Mouse (Mus musculus) intestine, embryonic 15.5 days (tissue): ENCODE measurements at regions not wholly inside any gene's neighbourhood (a gene's known extent, or its start where the extent isn't known, plus 50 kb on each side); places are given as distances from the start of the nearest gene placed in this dataset.

Experiments used
- ATAC-seq: fragments of 200-750 bp; cut with Nextera tagmentation; 2 replicates; pipeline ENCODE4 v1.8.0; 2017; ENCODE audit warnings: moderate TSS enrichment, moderate library complexity
- H3K27ac ChIP-seq: fragments of 300-500 bp; sonication (generic); 2 replicates; pipeline ENCODE4 v1.5.1; 2015; ENCODE audit warnings: mild to moderate bottlenecking, inconsistent platforms
- H3K27me3 ChIP-seq: fragments of 300-500 bp; sonication (generic); replicated peaks from 2 replicates; pipeline ENCODE4 v1.6.1; 2015; ENCODE audit warnings: inconsistent platforms
- H3K36me3 ChIP-seq: fragments of 300-500 bp; sonication (generic); 2 replicates; pipeline ENCODE4 v1.6.1; 2015; ENCODE audit warnings: inconsistent platforms
- H3K4me1 ChIP-seq: fragments of 300-500 bp; sonication (generic); replicated peaks from 2 replicates; pipeline ENCODE4 v1.6.1; 2015; ENCODE audit warnings: inconsistent platforms
- H3K4me2 ChIP-seq: fragments of 300-500 bp; sonication (generic); replicated peaks from 2 replicates; pipeline ENCODE4 v1.6.1; 2015; ENCODE audit warnings: mild to moderate bottlenecking, inconsistent platforms
- H3K4me3 ChIP-seq: fragments of 300-500 bp; sonication (generic); replicated peaks from 2 replicates; pipeline ENCODE4 v1.5.1; 2015; ENCODE audit warnings: inconsistent platforms
- H3K9ac ChIP-seq: fragments of 300-500 bp; sonication (generic); 2 replicates; pipeline ENCODE4 v1.6.1; 2015; ENCODE audit warnings: inconsistent platforms
- H3K9me3 ChIP-seq: fragments of 300-500 bp; sonication (generic); 2 replicates; pipeline ENCODE4 v1.6.1; 2016; ENCODE audit warnings: inconsistent platforms
- WGBS: fragments of 180-500 bp; shearing (Covaris S2); methylation state at CpG from one replicate; pipeline ENCODE4 v1.1.7; 2015; 5-methylcytosine and 5-hydroxymethylcytosine counted together

DNA sequence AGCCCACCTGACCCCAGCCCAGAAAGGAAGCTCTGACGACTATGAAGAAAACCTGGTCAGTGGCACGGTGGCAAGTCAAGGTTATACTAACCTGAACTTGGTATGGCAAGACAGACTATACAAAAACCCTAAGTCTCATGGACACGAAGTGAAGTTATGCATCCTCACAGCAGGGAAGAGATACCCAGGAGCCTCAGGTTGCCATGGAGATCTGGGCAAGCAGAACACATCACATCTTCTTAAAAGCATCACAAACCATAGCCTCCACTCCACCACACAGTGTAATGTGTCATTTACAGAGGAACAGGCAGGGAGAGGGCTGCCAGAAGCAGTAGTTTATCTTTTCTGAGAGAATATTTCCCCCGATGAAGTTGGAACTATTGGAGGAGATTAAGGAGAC is 146.5 kb downstream of the Slc39a8 start:
- Histone ChIP-seq H3K27me3 (no peaks in the 10 kb centered on the region), H3K36me3 (no peaks in the 10 kb centered on the region), H3K4me2 (no peak overlapping the region), H3K4me3 (no peak overlapping the region), H3K9ac (no peak overlapping the region), H3K9me3 (no peaks in the 10 kb centered on the region), H3K4me1 (no peaks in the 10 kb centered on the region), H3K27ac (no peak overlapping the region)
- 54% methylated on average over 4 of the region's 4 CpGs for WGBS
- no peak for ATAC-seq

DNA sequence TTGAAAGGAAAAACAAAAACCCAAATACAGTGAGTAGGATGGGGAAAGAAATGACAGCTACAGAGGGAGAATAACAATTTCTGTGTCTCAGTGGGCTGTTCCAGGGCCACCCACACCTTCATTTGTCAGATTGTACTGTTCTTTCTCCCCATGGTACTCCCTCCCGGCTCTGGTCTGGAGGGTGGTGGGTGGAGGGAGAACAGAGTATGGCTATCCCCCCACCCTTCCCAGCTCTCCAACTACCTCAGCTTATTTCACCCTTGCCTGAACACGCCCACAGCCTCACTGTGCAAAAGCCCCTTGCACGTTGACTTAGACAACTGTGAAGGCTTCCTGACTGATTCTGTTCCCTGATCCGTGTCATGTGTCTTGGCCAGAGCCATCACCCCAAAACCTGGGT is 147.3 kb downstream of the Slc39a8 start:
- Histone ChIP-seq H3K4me1 (no peaks in the 10 kb centered on the region), H3K4me3 (no peak overlapping the region), H3K4me2 (no peak overlapping the region), H3K9me3 (no peaks in the 10 kb centered on the region), H3K27me3 (no peaks in the 10 kb centered on the region), H3K36me3 (no peaks in the 10 kb centered on the region), H3K9ac (no peak overlapping the region), H3K27ac (no peak overlapping the region)
- WGBS: 74% methylated on average over 4 of the region's 4 CpGs
- ATAC-seq: no peak

DNA sequence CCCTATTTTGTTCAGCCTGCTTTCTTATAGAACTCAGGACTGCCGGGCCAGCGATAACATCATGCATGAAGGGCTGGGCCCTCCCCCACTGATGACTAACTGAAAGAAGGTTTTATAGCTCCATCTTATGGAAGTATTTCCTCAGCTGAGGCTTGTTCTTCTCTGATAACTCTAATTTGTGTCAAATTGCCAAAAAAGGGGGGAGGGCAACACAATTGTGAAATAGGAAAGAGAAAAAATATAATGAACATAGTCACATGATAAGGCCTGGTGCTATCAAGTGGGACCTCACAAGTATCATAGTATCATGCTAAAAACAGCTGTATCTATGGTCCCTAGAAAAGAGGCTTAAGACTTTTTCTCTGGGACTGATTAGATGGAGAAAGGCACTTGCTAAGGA is 148.2 kb downstream of the Slc39a8 start:
- no peaks in the 10 kb centered on the region for H3K9me3 ChIP-seq
- no peak for ATAC-seq
- H3K4me1 ChIP-seq: no peaks in the 10 kb centered on the region
- H3K4me2 ChIP-seq: no peak overlapping the region
- H3K27me3 ChIP-seq: no peaks in the 10 kb centered on the region
- no peak overlapping the region for H3K27ac ChIP-seq
- 71% methylated on average over 2 of the region's 2 CpGs for WGBS
- no peak overlapping the region for H3K4me3 ChIP-seq
- no peaks in the 10 kb centered on the region for H3K36me3 ChIP-seq
- H3K9ac ChIP-seq: no peak overlapping the region

DNA sequence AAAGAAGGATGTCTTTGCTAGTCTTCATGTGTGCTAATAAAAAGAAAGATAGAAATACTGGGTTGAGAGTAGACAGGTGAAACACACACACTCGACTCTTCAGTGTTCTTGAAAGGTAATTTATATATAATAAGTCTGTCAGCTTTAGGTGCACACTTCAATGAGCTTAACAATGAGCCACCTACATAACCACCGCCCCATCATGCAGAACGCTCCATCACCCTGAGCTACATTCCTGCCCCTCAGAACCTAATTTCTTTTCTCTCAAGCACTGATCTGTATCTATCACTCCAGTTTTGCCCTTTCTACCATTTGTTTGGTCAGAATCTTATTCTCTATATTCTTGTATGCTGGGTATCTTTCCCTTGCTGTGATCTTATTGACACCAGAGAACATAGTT is 148.8 kb downstream of the Slc39a8 start:
- ATAC-seq: no peak
- 91% methylated on average over 3 of the region's 3 CpGs for WGBS
- no peaks in the 10 kb centered on the region for H3K27me3 ChIP-seq

DNA sequence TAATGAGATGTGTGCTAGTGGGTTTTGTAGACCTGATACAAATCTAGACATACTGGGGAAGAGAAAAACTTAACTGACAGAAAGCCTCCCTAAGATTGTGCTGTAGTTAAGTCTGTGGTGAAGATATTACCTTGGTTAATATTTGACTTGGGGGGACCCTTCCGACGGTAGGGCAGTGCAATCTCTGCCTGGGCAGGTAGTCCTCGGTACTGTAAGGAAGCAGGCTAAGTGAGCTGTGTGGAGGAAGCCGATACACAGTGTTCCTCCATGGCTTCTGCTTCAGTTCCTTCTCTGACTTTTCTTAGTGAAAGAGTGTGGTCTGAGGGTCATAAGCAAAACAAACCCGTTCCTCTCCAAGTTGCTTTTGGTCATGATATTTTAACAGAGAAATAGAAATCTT is 149.7 kb downstream of the Slc39a8 start:
- Histone ChIP-seq H3K36me3 (no peaks in the 10 kb centered on the region), H3K9me3 (no peaks in the 10 kb centered on the region), H3K27me3 (no peaks in the 10 kb centered on the region), H3K27ac (no peak overlapping the region), H3K9ac (no peak overlapping the region), H3K4me1 (no peaks in the 10 kb centered on the region), H3K4me2 (no peak overlapping the region), H3K4me3 (no peak overlapping the region)
- peak; percentile 91 for ATAC-seq
- 73% methylated on average over 5 of the region's 5 CpGs for WGBS

More for the DNA sequence above, 148.8 kb downstream of the Slc39a8 start:
- no peaks in the 10 kb centered on the region for H3K4me1 ChIP-seq
- no peaks in the 10 kb centered on the region for H3K9me3 ChIP-seq
- no peak overlapping the region for H3K4me3 ChIP-seq
- no peak overlapping the region for H3K4me2 ChIP-seq
- no peak overlapping the region for H3K9ac ChIP-seq
- H3K36me3 ChIP-seq: no peaks in the 10 kb centered on the region
- no peak overlapping the region for H3K27ac ChIP-seq

DNA sequence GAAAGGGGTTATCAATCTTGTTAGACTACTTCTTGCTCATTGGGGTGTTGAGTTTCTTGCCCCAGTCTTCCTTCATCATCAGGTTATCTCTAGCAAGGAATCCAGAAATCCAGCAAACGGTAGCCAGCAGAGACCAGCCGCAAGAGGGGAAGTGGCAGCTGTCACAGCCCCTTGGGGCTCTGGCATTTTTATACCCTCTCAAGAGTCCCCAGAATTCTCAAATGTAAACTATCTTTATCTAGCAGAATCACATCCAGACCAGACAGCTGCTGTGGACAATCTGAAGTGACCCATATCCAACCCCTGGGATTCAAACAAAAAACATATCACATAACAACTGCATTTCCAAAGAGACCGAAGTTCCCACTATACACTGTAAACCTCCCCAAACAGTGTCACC is 162.1 kb downstream of the Slc39a8 start:
- H3K4me2 ChIP-seq: no peak overlapping the region
- no peak for ATAC-seq
- H3K4me1 ChIP-seq: no peaks in the 10 kb centered on the region
- no peak overlapping the region for H3K27ac ChIP-seq
- no peaks in the 10 kb centered on the region for H3K9me3 ChIP-seq
- no peaks in the 10 kb centered on the region for H3K36me3 ChIP-seq
- H3K27me3 ChIP-seq: no peaks in the 10 kb centered on the region
- no peak overlapping the region for H3K4me3 ChIP-seq
- 67% methylated on average over 3 of the region's 3 CpGs for WGBS
- H3K9ac ChIP-seq: no peak overlapping the region

DNA sequence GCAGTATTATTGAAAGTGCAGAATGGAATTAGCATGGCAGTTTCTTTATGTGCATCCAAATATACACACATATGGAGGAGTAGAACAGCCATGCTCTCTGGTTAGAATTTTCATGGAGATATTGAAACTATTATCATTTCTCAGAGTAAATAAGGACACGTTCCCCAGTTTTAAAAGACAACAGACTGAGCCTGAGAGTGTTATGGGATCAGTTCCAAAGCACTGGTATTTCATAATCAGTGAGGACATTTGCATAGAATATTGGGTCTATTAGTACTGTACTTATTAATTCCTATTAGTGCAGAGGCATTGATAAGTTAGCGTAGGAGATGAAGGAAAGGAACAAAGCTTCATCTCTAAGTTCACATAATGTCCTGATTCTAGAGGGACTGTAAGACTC is 164.2 kb downstream of the Slc39a8 start:
- no peak for ATAC-seq
- Histone ChIP-seq H3K4me1 (no peaks in the 10 kb centered on the region), H3K4me3 (no peak overlapping the region), H3K36me3 (no peaks in the 10 kb centered on the region), H3K27ac (no peak overlapping the region), H3K4me2 (no peak overlapping the region), H3K9me3 (no peaks in the 10 kb centered on the region), H3K9ac (no peak overlapping the region), H3K27me3 (no peaks in the 10 kb centered on the region)
- WGBS: 87% methylated on average over 2 of the region's 2 CpGs

DNA sequence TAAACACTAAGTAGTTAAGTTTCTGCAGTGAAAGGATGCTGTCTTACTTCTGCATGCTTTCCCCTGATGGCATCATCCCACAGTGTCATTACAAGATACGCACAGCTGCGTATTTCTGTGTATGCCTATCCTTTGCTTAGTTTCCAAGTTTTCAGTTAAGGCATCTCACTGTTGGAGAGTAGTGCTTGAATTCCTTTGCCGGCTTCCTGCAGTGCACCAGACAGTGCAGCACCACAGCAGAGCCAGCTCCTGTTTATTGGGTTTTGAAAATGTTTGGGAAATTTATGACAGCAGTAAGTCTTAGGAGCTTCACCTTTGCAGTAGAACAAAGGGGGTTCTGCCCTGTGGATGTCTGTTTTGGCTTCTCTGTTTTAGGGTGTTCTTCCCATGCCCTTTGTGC is 165.3 kb downstream of the Slc39a8 start:
- Histone ChIP-seq H3K9ac (no peak overlapping the region), H3K27me3 (no peaks in the 10 kb centered on the region), H3K4me1 (no peaks in the 10 kb centered on the region), H3K36me3 (no peaks in the 10 kb centered on the region), H3K4me3 (no peak overlapping the region), H3K9me3 (no peaks in the 10 kb centered on the region), H3K27ac (no peak overlapping the region), H3K4me2 (no peak overlapping the region)
- ATAC-seq: no peak
- WGBS: 33% methylated on average over 3 of the region's 3 CpGs

DNA sequence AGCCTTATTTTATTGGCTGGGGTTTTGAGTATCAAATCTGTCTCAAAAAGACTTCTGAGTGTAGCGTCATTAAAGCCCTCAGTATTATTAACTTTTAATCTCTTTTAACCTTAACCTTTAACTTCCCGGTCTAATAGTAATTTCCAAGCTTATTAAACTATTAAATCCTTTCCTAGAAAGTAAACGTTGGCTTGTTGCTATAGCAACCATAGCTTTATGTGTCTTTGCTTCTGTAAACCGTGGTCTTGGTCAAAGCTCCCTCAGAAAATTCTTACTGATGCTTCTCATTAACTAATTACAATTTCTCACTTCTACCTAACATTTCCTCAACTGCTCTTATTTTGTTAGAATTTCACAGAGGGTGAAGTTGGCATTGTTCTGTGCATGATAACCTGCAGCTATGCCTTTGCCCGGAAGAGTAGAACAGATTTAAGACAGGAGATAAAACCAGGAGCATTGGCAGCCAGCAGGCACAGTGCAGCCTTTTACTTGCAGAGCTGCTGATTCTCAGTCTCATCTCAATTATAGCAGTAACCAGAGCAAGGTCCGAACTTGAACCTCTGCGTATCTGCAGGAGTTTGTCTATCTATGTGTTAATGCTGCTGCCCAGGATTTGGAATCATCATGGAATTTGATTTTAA is 165.9 kb downstream of the Slc39a8 start:
- H3K9me3 ChIP-seq: no peaks in the 10 kb centered on the region
- no peaks in the 10 kb centered on the region for H3K36me3 ChIP-seq
- no peak overlapping the region for H3K4me3 ChIP-seq
- no peak for ATAC-seq
- no peaks in the 10 kb centered on the region for H3K4me1 ChIP-seq
- WGBS: 38% methylated on average over 7 of the region's 7 CpGs
- H3K27me3 ChIP-seq: no peaks in the 10 kb centered on the region
- H3K27ac ChIP-seq: no peak overlapping the region
- no peak overlapping the region for H3K9ac ChIP-seq
- no peak overlapping the region for H3K4me2 ChIP-seq

DNA sequence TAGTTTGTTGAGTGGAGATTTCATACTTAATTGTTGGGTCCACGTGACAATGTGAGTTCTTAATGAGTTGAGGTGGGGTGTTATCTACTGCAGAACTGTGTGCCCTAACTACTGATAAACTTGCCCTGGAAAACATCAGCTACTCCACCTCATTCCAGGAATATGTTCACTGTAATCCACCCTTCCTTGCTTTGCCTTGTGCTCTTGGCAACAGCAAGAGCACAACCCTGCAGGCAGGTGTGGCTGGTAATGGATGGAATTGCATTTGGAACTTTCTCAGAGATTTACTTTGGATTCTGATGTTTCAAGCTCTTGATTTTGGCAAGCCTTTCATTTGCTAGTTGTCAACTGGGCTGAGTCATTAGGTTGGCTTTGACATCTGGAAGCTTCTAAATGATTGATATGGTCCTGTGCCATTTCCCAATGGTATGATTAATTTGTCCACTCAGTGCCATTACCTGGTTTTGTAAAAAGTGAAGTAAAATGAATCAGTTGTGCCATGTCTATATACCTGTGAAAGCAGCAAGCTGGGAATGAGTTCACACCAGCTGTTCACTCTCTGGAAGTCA is 175.6 kb downstream of the Slc39a8 start:
- no peaks in the 10 kb centered on the region for H3K4me1 ChIP-seq
- no peaks in the 10 kb centered on the region for H3K27me3 ChIP-seq
- H3K4me3 ChIP-seq: no peak overlapping the region
- no peak overlapping the region for H3K4me2 ChIP-seq
- no peak overlapping the region for H3K9ac ChIP-seq
- H3K9me3 ChIP-seq: no peaks in the 10 kb centered on the region
- WGBS: 73% methylated on average over 1 of the region's 1 CpGs
- no peaks in the 10 kb centered on the region for H3K36me3 ChIP-seq
- no peak for ATAC-seq
- H3K27ac ChIP-seq: no peak overlapping the region
